Mouse (Mus musculus) CH12.LX (cell line): ENCODE measurements around the gene Ltk.

Experiments used
- CTCF ChIP-seq, 2 experiments: IDR thresholded peaks in 1 of 2; conservative IDR thresholded peaks in 1 of 2; 2 replicates each; pipeline ENCODE4 v1.5.1; 2011 to 2012; ENCODE audit warnings: low read depth in 2 of 2, low read length in 2 of 2, improper control_type of control experiment in 1 of 2, inconsistent platforms in 1 of 2, mild to moderate bottlenecking in 1 of 2, moderate library complexity in 1 of 2
- ETS1 ChIP-seq: conservative IDR thresholded peaks from 2 replicates; pipeline ENCODE4 v1.6.1; 2012; ENCODE audit warnings: low read depth, mild to moderate bottlenecking, inconsistent platforms, low read length, improper control_type of control experiment, moderate library complexity
- HCFC1 ChIP-seq: IDR thresholded peaks from 2 replicates; pipeline ENCODE4 v1.6.1; 2012; ENCODE audit warnings: low read depth, mild to moderate bottlenecking, inconsistent platforms, low read length, improper control_type of control experiment
- MAFK ChIP-seq: IDR thresholded peaks from 2 replicates; pipeline ENCODE4 v1.6.1; 2011; ENCODE audit warnings: low read length, improper control_type of control experiment; ENCODE audit not compliant: insufficient replicate concordance
- MAX ChIP-seq: IDR thresholded peaks from 2 replicates; pipeline ENCODE4 v1.6.1; 2011; ENCODE audit warnings: low read length, improper control_type of control experiment
- MAZ ChIP-seq: IDR thresholded peaks from 2 replicates; pipeline ENCODE4 v1.6.1; 2012; ENCODE audit warnings: low read depth, mild to moderate bottlenecking, inconsistent platforms, low read length, improper control_type of control experiment, moderate library complexity
- POLR2A ChIP-seq: IDR thresholded peaks from 2 replicates; pipeline ENCODE4 v1.6.1; 2011; ENCODE audit warnings: low read depth, mild to moderate bottlenecking, improper control_type of control experiment, low read length
- POLR2AphosphoS2 ChIP-seq: IDR thresholded peaks from 2 replicates; pipeline ENCODE4 v1.6.1; 2011; ENCODE audit warnings: low read depth, low read length, improper control_type of control experiment
- TBP ChIP-seq: conservative IDR thresholded peaks from 2 replicates; pipeline ENCODE4 v1.6.1; 2011; ENCODE audit warnings: low read depth, low read length, improper control_type of control experiment
- ZMIZ1 ChIP-seq: IDR thresholded peaks from 2 replicates; pipeline ENCODE4 v1.6.1; 2012; ENCODE audit warnings: low read depth, mild to moderate bottlenecking, inconsistent platforms, low read length, improper control_type of control experiment
- ZNF384 ChIP-seq: IDR thresholded peaks from 2 replicates; pipeline ENCODE4 v1.6.1; 2012; ENCODE audit warnings: low read depth, low read length, improper control_type of control experiment, inconsistent platforms

DNA sequence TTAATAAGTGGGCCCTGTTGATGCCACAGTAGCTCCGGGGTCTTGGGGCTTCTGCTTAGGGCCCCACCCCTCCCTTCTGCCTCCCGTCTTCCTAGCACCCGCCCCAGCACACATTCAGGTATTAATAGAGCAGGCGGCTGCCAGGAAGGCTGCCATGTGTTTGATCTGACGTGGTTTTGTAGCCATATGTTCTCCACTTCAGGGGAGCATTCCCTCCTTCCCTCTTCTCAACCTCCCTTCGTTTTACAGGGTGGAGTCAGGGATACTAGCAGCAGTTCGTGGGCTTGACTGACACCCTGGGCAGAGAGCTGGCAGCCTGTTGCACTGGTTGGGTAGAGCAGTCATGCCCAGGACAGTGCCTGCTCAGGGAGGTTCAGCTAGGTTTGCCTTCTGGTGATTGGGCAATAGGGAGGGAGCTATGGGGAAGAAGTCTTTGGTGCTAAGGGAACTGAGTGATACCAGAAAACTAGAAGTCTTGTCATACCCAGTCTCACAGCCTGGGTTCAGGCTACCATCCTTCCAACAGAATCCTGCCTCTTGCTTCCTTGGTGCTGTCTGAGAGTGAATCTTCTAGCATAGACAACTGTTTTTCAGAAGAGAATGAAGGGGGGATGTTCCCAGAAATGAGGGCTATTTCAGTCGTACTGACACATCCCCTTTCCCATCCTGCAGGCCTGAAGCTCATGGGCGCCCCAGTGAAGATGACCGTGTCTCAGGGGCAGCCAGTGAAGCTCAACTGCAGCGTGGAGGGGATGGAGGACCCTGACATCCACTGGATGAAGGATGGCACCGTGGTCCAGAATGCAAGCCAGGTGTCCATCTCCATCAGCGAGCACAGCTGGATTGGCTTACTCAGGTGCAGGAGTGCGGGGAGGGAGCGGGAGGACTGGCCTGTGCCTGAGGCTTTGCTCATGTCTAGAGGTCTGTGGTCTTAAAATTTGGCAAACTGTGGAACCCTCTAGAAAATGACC lies 40.9 kb upstream of the Ltk start:
- no peak for TF ChIP-seq ZMIZ1
- no peak for TF ChIP-seq HCFC1
- TF ChIP-seq MAFK: no peak
- no peak for TF ChIP-seq MAX
- TF ChIP-seq CTCF (conservative IDR thresholded peaks at IDR 0.05 in 1 of 2, IDR thresholded peaks at IDR 0.05 in 1 of 2; ENCODE audit: low read depth in 2 of 2, low read length in 2 of 2): no peak
- no peak for TF ChIP-seq MAZ
- TF ChIP-seq ZNF384: no peak
- no peak for TF ChIP-seq ETS1
- no peak for TF ChIP-seq TBP
- no peak for TF ChIP-seq POLR2A
- no peak for TF ChIP-seq POLR2AphosphoS2
